Comparison of ENCODE assay signal across 13 mouse cellular contexts in genomic region chr13:73772655-73773054, GRCm38 (mm10). TPM values are rescaled to one million over a fixed set of nuclear protein-coding genes. Genes with fewer than 3 reads are reported as not detected.
DNase-seq lines count a peak whose midpoint lies in the region; ATAC-seq and TF ChIP-seq lines count a peak whose summit lies in the region.
"Had no signal": no experiment of that assay in that cellular context is flagged by ENCODE, and none has a peak within 500 bp of the region (broad histone marks: within the 10 kb centered on the region; RNA-seq: fewer than 3 reads in every experiment).

No protein-coding gene starts in this region.

- no peak for DNase-seq in gastrocnemius, adult 2 months
- no peak for DNase-seq in gastrocnemius, postnatal 4 days (ENCODE audit: low spot score in 2 of 2)
- no peak for DNase-seq in liver, embryonic 11.5 days (ENCODE audit: low spot score)
- peak; percentile 75 for DNase-seq in lung, postnatal 0 days (ENCODE audit: low spot score)
- peak; percentile 79 for DNase-seq in thymus, postnatal 4 days
- DNase-seq: adrenal gland, postnatal 25 days; B cell, adult 2 months; right cerebral cortex, postnatal 14 days had no signal

- no peak overlapping the region for H3K4me2 ChIP-seq in liver, embryonic 16.5 days (ENCODE audit: low read depth, low read length)
- no peak overlapping the region for H3K4me2 ChIP-seq in liver, embryonic 11.5 days
- H3K4me2 ChIP-seq in lung, postnatal 0 days (replicated peaks; ENCODE audit: low read depth, low read length), result no peak overlapping the region
- no peak overlapping the region for H3K4me2 ChIP-seq in forebrain, embryonic 13.5 days
- H3K4me2 ChIP-seq: forebrain, embryonic 15.5 days had no signal

- no peaks in the 10 kb centered on the region for H3K27me3 ChIP-seq in liver, embryonic 16.5 days (ENCODE audit: control insufficient read depth, insufficient read depth, low read depth, low read length)
- H3K27me3 ChIP-seq in liver, embryonic 11.5 days (replicated peaks; ENCODE audit: control insufficient read depth, insufficient read depth, low read length), result no peaks in the 10 kb centered on the region
- H3K27me3 ChIP-seq in lung, postnatal 0 days (replicated peaks; ENCODE audit: insufficient read depth, low read length), result no peaks in the 10 kb centered on the region
- H3K27me3 ChIP-seq in forebrain, embryonic 13.5 days, result no peaks in the 10 kb centered on the region
- H3K27me3 ChIP-seq: forebrain, embryonic 15.5 days had no signal

- intact Hi-C loops in gastrocnemius, adult 2 months (cut with DNase I), result no loop called here

- H3K27ac ChIP-seq in gastrocnemius, adult 2 months, result peak overlapping the region; percentile 66
- peak overlapping the region; percentile 43 for H3K27ac ChIP-seq in liver, embryonic 16.5 days (ENCODE audit: low read length)
- H3K27ac ChIP-seq in liver, embryonic 11.5 days (ENCODE audit: low read depth, low read length), result no peak overlapping the region; the same call in 1 of the 2 replicates
- H3K27ac ChIP-seq in lung, postnatal 0 days (ENCODE audit: low read length), result peak overlapping the region; percentile 66
- no peak overlapping the region for H3K27ac ChIP-seq in forebrain, embryonic 13.5 days
- H3K27ac ChIP-seq: liver, embryonic 14.5 days had no signal

- H3K9ac ChIP-seq in liver, embryonic 16.5 days (ENCODE audit: low read depth, low read length), result no peak overlapping the region
- H3K9ac ChIP-seq in liver, embryonic 11.5 days (ENCODE audit: low read depth, low read length), result no peak overlapping the region
- no peak overlapping the region for H3K9ac ChIP-seq in lung, postnatal 0 days (replicated peaks; ENCODE audit: low read depth)
- no peak overlapping the region for H3K9ac ChIP-seq in forebrain, embryonic 13.5 days
- H3K9ac ChIP-seq: forebrain, embryonic 15.5 days; liver, embryonic 14.5 days had no signal

- no peak for TF ChIP-seq EP300 in lung, postnatal 0 days (IDR thresholded peaks at IDR 0.05)

- H3K4me1 ChIP-seq in liver, embryonic 16.5 days (ENCODE audit: control insufficient read depth, low read depth, low read length), result peaks cover 31% of the 10 kb centered on the region
- H3K4me1 ChIP-seq in liver, embryonic 11.5 days (replicated peaks; ENCODE audit: control insufficient read depth, insufficient read depth, low read length), result peaks cover 24% of the 10 kb centered on the region
- peaks cover 18% of the 10 kb centered on the region; the same call in 1 of the 2 replicates for H3K4me1 ChIP-seq in lung, postnatal 0 days (ENCODE audit: insufficient read depth, low read depth, low read length)
- H3K4me1 ChIP-seq in forebrain, embryonic 13.5 days, result peaks cover 26% of the 10 kb centered on the region; the same call in 1 of the 2 replicates

- WGBS in liver, embryonic 16.5 days (ENCODE audit: insufficient replicate concordance), result 21% methylated on average over 2 of the region's 2 CpGs
- WGBS in liver, embryonic 11.5 days, result 52% methylated on average over 2 of the region's 2 CpGs
- WGBS in lung, postnatal 0 days, result 37% methylated on average over 2 of the region's 2 CpGs
- WGBS in forebrain, embryonic 13.5 days, result 62% methylated on average over 2 of the region's 2 CpGs

- TF ChIP-seq CTCF in gastrocnemius, adult 2 months (IDR thresholded peaks at IDR 0.05), result peak; percentile 37; the same call in 1 of the 2 replicates
- TF ChIP-seq CTCF in lung, postnatal 0 days (IDR thresholded peaks at IDR 0.05), result peak; percentile 63

- ATAC-seq in liver, embryonic 16.5 days (ENCODE audit: low read depth), result no peak
- no peak for ATAC-seq in liver, embryonic 11.5 days (replicated peaks; ENCODE audit: low FRiP score)
- peak; percentile 74 for ATAC-seq in lung, postnatal 0 days
- ATAC-seq in megakaryocyte-erythroid progenitor cell, adult 5-6 weeks (replicated peaks; ENCODE audit: low FRiP score, low TSS enrichment, poor library complexity, severe bottlenecking), result no peak
- ATAC-seq in forebrain, embryonic 13.5 days, result no peak
- ATAC-seq: forebrain, embryonic 15.5 days had no signal

- no peaks in the 10 kb centered on the region for H3K9me3 ChIP-seq in liver, embryonic 16.5 days (replicated peaks; ENCODE audit: control insufficient read depth, low read length)
- H3K9me3 ChIP-seq in liver, embryonic 11.5 days (ENCODE audit: control insufficient read depth, low read length), result no peaks in the 10 kb centered on the region
- no peaks in the 10 kb centered on the region for H3K9me3 ChIP-seq in lung, postnatal 0 days (ENCODE audit: low read length)
- H3K9me3 ChIP-seq in forebrain, embryonic 13.5 days (replicated peaks), result no peaks in the 10 kb centered on the region
- H3K9me3 ChIP-seq: forebrain, embryonic 15.5 days had no signal

- no peaks in the 10 kb centered on the region for H3K36me3 ChIP-seq in liver, embryonic 16.5 days (ENCODE audit: control insufficient read depth, insufficient read depth)
- H3K36me3 ChIP-seq in liver, embryonic 11.5 days (ENCODE audit: control insufficient read depth, insufficient read depth, low read length), result no peaks in the 10 kb centered on the region
- H3K36me3 ChIP-seq in lung, postnatal 0 days (ENCODE audit: insufficient read depth, low read length), result no peaks in the 10 kb centered on the region
- H3K36me3 ChIP-seq in forebrain, embryonic 13.5 days (ENCODE audit: poor library complexity, severe bottlenecking), result peaks cover 8% of the 10 kb centered on the region
- H3K36me3 ChIP-seq: forebrain, embryonic 15.5 days had no signal

- peak overlapping the region; percentile 37 for H3K4me3 ChIP-seq in gastrocnemius, adult 2 months
- H3K4me3 ChIP-seq in liver, embryonic 16.5 days (ENCODE audit: low read depth, low read length), result no peak overlapping the region
- H3K4me3 ChIP-seq in liver, embryonic 11.5 days (ENCODE audit: low read depth, low read length), result no peak overlapping the region
- H3K4me3 ChIP-seq in lung, postnatal 0 days (ENCODE audit: low read depth, low read length), result no peak overlapping the region
- no peak overlapping the region for H3K4me3 ChIP-seq in forebrain, embryonic 13.5 days
- H3K4me3 ChIP-seq: forebrain, embryonic 15.5 days had no signal

RNA-seq across cellular contexts. Expression of gene Slc12a7, which starts 39.8 kb away (rescaled TPM):
- 1 to 10 TPM; 4.1 to 4.9 TPM for total RNA-seq in gastrocnemius, adult 2 months (2021)
- 10 to 100 TPM; 11.8 to 13.3 TPM for total RNA-seq in gastrocnemius, postnatal 4 days (2021)
- polyA plus RNA-seq in liver, embryonic 16.5 days (2015; fragmentation: Nextera tagmentation; extraction: Ambion mirVana), result 11.8 and 14.4 TPM in 2 replicates
- polyA plus RNA-seq in liver, embryonic 11.5 days (2014; fragmentation: Nextera tagmentation; extraction: Ambion mirVana), result 20.4 and 21.0 TPM in 2 replicates
- 10.4 and 10.5 TPM in 2 replicates for polyA plus RNA-seq in lung, postnatal 0 days (2015; fragmentation: Nextera tagmentation; extraction: Ambion mirVana)
- 13.3 and 15.4 TPM in 2 replicates for total RNA-seq in megakaryocyte-erythroid progenitor cell, adult 5-6 weeks (2014; fragmentation: Nextera tagmentation)
- 2.2 and 3.5 TPM in 2 replicates for total RNA-seq in megakaryocyte-erythroid progenitor cell, adult 5-6 weeks (2017)
- 20.1 and 26.4 TPM in 2 replicates for polyA plus RNA-seq in forebrain, embryonic 13.5 days (2015; fragmentation: Nextera tagmentation; extraction: Ambion mirVana)

Comparison
In these comparisons a context has a peak if more than half of its experiments do, and no peak if none do; other contexts are left out.
1. H3K27ac ChIP-seq: peak in gastrocnemius, adult 2 months (single experiment), liver, embryonic 16.5 days (single experiment) and lung, postnatal 0 days (single experiment); none in liver, embryonic 11.5 days (single experiment) and forebrain, embryonic 13.5 days (single experiment).
2. DNase-seq: peak in lung, postnatal 0 days (single experiment) and thymus, postnatal 4 days (single experiment); none in gastrocnemius, adult 2 months (single experiment), gastrocnemius, postnatal 4 days (0 of 2) and liver, embryonic 11.5 days (single experiment).